Comparison of ENCODE assay signal across 8 mouse cellular contexts in the genomic region with DNA sequence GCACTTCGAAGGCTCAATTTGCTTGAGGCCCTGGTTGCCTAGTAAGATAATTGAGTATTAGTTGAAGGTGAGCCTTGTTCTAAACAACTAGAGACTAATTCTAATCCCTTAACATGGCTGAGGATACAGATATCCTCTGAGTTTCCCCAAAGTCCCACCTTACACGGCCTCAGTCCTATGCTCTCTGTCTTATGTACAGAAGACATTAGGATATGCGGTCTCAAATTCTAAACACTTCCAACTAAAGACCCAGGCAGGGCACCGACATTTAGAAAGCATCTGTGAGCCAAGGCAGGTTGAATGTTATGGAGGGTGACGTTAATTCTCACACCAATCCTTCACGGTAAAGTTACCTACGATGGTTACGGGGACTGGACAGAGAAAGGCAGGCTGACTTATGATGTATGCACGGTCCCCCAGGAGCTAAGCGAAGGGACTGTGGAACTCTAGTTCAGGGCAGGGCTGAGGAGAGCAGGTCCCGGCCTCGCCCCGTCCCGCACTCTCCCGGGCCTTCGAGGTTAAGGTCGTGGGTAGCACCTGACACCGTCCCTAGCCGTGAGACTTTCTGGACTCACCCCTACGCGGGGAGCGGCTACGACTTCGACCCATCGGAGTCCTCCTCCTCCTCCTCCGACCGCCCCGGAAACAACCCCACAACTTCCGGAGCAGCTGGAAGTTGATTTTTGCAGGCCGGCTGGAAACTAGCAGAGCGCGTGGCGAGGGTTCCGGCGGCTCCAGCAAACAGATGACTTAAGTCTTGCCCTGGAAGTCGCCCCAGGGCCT. TPM values are rescaled to one million over a fixed set of nuclear protein-coding genes. Genes with fewer than 3 reads are reported as not detected.
DNase-seq lines count a peak whose midpoint lies in the region; ATAC-seq lines count a peak whose summit lies in the region.

Gene Snrnp27, minus strand, starts transcription at position 651 of the 783 bp plus-strand sequence.

- H3K36me3 ChIP-seq in forebrain, embryonic 14.5 days (ENCODE audit: control insufficient read depth, insufficient read depth, low read length): peaks cover 39% of the 10 kb centered on the region
- H3K36me3 ChIP-seq in neural tube, embryonic 15.5 days: peaks cover 52% of the 10 kb centered on the region

- ATAC-seq in forebrain, embryonic 14.5 days: peak; percentile 92
- ATAC-seq in neural tube, embryonic 15.5 days (ENCODE audit: low FRiP score): peak; percentile 89

- no peaks in the 10 kb centered on the region for H3K9me3 ChIP-seq in forebrain, embryonic 14.5 days (replicated peaks; ENCODE audit: control insufficient read depth, low read length)
- no peaks in the 10 kb centered on the region for H3K9me3 ChIP-seq in neural tube, embryonic 15.5 days (replicated peaks)

- 3% methylated on average over 36 of the region's 36 CpGs for WGBS in forebrain, embryonic 14.5 days
- 2% methylated on average over 36 of the region's 36 CpGs for WGBS in neural tube, embryonic 15.5 days

- peak within 1 kb of the TSS; percentile 78 for H3K9ac ChIP-seq in forebrain, embryonic 14.5 days (ENCODE audit: low read length)
- H3K9ac ChIP-seq in neural tube, embryonic 15.5 days (replicated peaks): peak within 1 kb of the TSS; percentile 83

- no peak within 1 kb of the TSS; the same call in 1 of the 2 replicates for H3K27ac ChIP-seq in forebrain, embryonic 14.5 days (ENCODE audit: low read depth, low read length)
- peak within 1 kb of the TSS; percentile 57 for H3K27ac ChIP-seq in neural tube, embryonic 15.5 days (replicated peaks)

- DNase-seq in ES-CJ7 (ENCODE audit: low read depth, low spot score): peak; percentile 96
- peak; percentile 87 for DNase-seq in cerebellum, adult 11 months
- peak; percentile 90 for DNase-seq in forebrain, embryonic 14.5 days (ENCODE audit: low spot score)
- peak; percentile 91 to 94 for DNase-seq in heart, postnatal 14 days
- peak; percentile 87 for DNase-seq in layer of hippocampus, adult 11-12 months (ENCODE audit: low spot score)
- peak; percentile 91 for DNase-seq in lung, adult 18-20 months
- DNase-seq in testis, postnatal 14 days (ENCODE audit: low spot score): peak; percentile 91

- H3K4me1 ChIP-seq in forebrain, embryonic 14.5 days (ENCODE audit: control insufficient read depth, insufficient read depth, low read length): peaks cover 4% of the 10 kb centered on the region
- H3K4me1 ChIP-seq in neural tube, embryonic 15.5 days: peaks cover 17% of the 10 kb centered on the region

- peak within 1 kb of the TSS; percentile 69 for H3K4me3 ChIP-seq in forebrain, embryonic 14.5 days (ENCODE audit: low read depth, low read length)
- peak within 1 kb of the TSS; percentile 77 for H3K4me3 ChIP-seq in neural tube, embryonic 15.5 days (replicated peaks)

- no peaks in the 10 kb centered on the region for H3K27me3 ChIP-seq in forebrain, embryonic 14.5 days (replicated peaks; ENCODE audit: control insufficient read depth, insufficient read depth, low read length)
- H3K27me3 ChIP-seq in neural tube, embryonic 15.5 days (replicated peaks): no peaks in the 10 kb centered on the region

- peak within 1 kb of the TSS; percentile 84 for H3K4me2 ChIP-seq in forebrain, embryonic 14.5 days (ENCODE audit: low read length)
- peak within 1 kb of the TSS; percentile 63 for H3K4me2 ChIP-seq in neural tube, embryonic 15.5 days

- intact Hi-C loops in heart, postnatal 14 days (cut with DNase I): no loop called here

RNA-seq across cellular contexts. Expression of gene Snrnp27, which starts in this region (rescaled TPM):
- 109 and 119 TPM in 2 replicates for polyA plus RNA-seq in forebrain, embryonic 14.5 days (2014; fragmentation: Nextera tagmentation; extraction: Ambion mirVana)
- total RNA-seq in heart, postnatal 14 days (2021): 10 to 100 TPM; 40.1 to 45.9 TPM
- polyA plus RNA-seq in neural tube, embryonic 15.5 days (2015; fragmentation: Nextera tagmentation; extraction: Ambion mirVana): 94.2 and 96.0 TPM in 2 replicates
